Mouse (Mus musculus) ovary, postnatal 36 days (tissue): ENCODE data around the gene Bub1b.
A peak's percentile ranks its signal among the peaks of the same experiment; 100 is the strongest.

Experiments used
- DNase-seq: peaks from one replicate; pipeline ENCODE4 v3.0.0; 2022; ENCODE audit warnings: low spot score, mixed read lengths

Bub1b gene

DNA sequence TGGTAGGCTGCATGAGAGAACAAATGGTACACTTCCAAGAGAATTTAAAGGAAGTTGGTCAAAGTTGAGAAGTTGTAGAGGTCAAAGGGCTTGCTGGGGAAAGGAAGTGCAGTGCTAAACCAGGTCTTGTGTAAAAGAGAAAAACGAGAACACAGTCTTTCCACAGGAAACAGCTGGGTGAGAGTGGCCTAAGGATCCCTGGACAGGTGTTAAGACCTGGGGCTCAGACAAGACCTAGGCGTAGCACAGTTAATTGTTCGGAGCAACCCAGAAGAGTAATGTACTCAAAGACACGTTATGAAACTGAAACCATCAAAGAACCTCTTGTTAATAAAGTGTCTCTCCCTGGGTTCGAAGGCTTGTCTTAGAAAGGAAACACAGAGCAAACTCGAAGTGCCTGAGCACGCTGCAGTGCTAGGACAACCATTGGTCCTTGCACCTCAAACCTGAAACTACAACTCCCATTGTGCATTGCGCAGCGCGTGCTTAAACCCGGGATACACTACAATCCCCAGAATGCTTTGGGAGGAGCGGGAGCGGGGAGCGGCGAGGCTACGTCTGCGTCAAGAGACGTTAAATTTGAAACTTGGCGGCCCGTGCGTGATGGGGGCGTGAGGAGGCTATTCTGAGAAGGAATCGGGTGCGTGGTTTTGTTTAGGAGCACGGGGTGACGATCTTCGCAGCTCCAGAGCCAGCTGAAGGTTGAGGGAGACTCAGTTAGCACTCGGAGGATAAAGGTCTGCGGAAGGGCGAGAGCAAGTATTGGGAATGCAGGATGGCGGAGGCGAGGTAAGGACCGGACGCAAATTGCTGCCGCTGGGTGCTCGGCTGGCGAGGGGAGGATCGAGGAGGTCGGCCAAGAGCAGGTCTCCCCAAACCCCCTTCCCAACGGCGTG lies at the start of gene Bub1b:
TSS of gene Bub1b (plus strand) at position 539 of the 896 bp plus-strand sequence.
- DNase-seq: peak; percentile 87

DNA sequence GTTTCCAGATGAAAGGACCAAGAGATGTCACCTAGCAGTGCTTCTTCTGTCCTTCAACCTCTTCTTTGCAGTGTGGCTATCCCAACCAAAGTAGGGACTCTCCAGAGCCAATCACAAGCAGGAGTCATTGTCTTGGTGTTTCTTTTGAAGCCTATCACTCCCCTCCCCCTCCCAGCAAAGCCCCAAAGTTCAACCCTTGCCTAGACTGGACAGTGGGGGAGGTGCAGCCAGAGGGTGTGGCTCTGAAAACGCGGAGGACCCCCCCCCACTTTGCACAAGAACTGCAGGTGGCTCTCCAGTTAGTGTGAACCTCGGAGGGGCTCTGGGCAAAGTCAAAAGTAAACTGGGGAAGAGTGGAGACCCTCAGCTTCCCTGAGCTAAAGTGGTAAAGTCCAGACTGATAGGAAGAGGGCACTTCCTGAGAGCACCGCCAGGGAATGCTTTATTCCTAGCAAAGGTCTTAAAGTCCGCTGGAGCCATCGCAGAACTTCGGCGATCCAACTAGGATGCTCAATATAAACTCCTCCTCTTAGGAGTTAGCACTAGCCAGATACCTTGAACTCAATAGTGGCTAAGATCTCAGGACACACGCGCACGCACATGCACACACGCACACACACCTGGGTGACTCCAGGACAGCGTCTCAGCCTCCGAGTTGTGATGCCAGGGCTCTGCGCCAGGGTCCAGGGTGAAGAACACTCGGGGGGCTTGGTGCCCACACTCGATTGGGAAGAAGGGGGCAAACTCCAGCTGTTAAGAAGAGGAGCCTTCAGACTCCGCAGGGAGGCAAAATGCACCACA lies 49.4 kb upstream of the Bub1b start:
- no peak for DNase-seq

- peak; percentile 98 for DNase-seq
Observed at GRCm38 (mm10) chr2:118549507-118550473, 48.2 kb upstream of the Bub1b start, which contains the start of gene Bmf. Bmf (minus strand) TSS chr2:118549687.

DNA sequence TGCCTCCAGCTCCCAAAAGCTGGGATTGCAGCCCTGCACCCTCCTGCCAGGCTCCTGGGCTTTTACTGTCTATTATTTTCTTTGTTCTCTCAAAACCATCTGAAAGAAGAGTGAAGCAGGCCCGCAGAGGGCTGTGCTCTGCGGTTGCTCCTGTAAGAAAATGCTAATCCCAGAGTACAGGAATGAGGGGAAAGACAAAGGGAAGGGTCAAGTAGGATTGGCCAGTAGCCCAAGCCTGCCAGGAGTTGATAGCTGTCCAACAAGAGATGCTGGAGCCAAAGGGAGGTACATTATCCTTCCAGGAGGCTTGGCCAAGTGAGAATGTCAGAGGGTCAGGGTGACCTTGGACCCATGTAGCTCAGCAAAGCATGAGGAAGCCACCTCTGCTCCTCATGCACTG lies 46.4 kb upstream of the Bub1b start:
- no peak for DNase-seq

DNA sequence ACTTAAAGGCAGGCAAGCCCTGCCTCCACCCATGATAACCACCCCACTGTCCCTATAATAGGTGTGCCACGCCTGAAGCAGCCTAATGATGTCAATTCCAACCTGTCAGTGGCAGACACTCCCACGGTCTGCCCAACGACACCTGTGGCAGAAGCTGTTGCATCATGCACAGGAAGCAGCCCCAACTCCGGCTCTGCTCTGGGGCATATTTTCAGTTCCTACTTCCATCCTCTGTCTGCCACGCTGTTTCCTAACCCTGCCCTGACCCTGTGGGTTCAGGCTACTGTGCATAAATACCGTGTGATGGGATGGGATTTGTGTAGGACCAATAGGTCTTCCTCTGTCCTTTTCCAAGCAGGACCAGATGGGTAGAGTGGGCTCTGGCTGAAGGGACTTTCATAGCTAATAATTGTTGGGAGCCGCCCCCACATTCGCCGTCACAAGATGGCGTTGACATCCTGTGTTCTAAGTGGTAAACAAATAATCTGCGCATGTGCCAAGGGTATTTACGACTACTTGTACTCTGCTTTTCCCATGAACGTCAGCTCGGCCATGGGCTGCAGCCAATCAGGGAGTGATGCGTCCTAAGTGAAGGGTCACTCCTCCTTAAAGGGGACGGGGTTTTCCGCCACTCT lies 43.5 kb upstream of the Bub1b start:
- peak; percentile 30 for DNase-seq

- DNase-seq: no peak
Observed at GRCm38 (mm10) chr2:118558426-118558825, 39.6 kb upstream of the Bub1b start.

DNA sequence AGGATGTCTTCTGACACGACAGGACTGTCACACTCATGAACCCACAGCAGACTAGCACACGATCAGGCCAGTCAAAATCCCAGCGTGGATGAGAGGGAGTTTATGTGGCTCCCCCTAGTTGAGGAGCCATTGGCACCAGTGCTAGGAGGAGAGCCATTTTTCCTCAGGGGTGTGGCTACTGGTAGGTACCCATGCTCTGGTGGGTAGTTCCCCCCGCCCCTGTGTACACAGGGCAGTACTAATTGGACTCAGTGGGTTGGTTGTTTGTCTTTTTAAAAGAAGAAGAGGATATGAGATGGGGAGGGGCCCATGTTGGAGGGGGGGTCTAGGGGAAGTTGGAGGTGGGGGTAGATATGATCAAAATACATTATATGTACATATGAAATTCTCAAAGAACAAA lies 36.0 kb upstream of the Bub1b start:
- no peak for DNase-seq

GRCm38 (mm10) chr2:118562431-118562830 lies 35.6 kb upstream of the Bub1b start:
- no peak for DNase-seq

- DNase-seq: no peak
Observed at GRCm38 (mm10) chr2:118567179-118567578, 30.8 kb upstream of the Bub1b start.

- DNase-seq: no peak
Observed at GRCm38 (mm10) chr2:118570939-118571338, 27.1 kb upstream of the Bub1b start.

DNA sequence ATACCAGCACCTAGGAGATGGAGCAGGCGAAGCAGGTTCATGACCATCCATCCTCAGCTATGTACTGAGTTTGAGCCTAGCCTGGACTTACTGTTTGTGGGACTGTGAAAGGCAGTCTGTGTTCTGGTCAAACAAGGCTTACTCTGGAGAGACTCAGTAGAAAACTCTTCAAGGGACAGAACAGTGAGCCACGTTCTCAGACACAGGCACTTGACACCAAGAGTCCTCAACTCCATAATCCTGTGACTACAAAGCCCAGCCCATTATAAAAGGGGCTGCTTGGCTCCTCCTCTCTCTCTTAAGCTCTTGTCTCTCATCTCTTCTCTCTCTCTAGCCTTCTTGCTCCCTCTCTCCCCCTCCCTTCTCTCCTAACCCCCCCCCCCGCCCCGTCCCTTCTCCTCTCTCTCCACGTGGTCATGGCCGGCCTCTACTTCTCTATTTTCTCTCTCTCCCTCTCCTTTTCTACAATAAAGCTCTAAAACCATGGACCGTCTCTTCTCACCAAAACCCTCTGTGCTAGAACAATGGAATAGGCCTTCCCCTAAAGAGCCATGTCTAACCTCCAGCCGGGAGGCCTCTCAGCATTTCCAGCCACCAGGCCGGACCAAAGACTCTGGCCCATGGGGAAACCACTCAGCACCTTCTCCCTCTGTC lies 25.7 kb upstream of the Bub1b start:
- no peak for DNase-seq

DNA sequence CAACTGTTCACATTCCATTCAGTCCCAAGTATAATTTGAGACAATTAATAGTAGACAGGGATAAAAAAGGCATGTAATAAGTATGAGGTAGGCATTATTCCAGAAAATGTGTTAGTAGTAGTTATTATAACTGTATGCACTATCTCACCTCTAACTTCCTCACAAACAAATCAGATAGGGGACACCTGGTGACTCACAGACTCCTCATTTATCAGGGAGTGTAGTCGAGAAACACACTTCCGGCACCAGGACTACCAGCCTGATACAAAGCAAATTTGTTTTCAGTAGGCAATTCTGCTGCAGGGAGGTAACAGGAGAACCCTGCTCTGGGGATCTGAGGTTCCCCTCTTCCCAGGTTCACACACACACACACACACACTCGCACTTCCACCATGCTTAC lies 24.9 kb upstream of the Bub1b start:
- DNase-seq: no peak

DNA sequence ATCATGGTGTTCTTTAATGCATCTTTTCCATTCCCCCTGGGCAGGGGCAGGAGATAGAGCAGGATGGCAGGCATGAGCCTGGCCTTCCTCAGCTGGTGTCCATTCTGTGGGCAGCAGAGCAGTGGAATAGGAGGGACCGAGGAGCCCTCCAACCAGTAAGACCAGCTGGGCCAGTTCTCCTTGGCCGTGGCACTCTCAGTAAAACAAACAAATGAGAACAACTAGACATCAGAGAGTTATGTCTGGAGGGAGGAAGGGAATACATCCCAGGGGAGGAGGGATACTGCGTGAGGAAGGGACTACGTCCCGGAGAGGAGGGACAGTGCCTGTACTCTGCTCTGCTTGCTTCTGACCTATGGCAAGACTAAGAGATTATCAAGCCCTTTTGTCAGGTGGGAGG lies 12.0 kb upstream of the Bub1b start:
- DNase-seq: no peak

DNA sequence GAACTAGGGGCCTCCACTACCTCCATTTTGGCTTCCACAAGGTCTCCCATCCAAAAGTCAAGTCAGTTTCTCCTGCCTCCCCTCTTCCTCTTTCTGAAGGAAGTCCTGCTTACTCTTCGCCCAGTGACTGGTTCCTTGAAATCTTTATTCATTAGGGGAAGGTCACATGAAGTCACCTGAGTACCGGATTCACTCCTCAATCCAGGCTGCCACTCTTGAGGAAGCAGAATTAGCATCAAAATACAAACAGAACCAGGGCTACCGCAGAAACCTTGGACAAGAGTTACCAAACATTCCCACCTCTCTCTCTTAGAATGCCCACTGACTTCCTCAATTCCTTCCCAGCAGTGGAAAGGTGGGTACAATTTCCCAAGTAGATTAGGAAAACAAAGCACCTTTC lies 10.3 kb upstream of the Bub1b start:
- DNase-seq: no peak

DNA sequence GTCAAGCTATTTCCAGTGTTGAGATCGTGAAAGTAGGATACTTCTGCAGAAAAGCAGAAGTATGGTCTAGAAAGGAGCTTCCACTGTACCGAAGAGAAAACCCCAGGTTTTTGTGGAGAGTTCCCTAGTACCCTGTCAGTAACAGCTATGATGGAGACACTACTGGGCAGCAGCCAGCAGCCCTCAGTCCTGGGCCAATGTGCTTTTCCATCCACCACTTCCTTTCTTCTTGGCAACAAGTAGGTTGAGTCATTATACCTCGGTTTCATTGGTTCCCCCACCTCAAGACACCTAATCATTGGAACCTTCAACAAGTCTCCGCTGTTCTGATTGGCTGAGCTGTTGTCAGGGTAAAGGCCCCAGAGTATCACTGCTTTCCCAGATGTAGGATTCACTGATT lies 6.9 kb upstream of the Bub1b start:
- DNase-seq: no peak

- no peak for DNase-seq
Observed at GRCm38 (mm10) chr2:118599087-118599486, 1.1 kb downstream of the Bub1b start.

DNA sequence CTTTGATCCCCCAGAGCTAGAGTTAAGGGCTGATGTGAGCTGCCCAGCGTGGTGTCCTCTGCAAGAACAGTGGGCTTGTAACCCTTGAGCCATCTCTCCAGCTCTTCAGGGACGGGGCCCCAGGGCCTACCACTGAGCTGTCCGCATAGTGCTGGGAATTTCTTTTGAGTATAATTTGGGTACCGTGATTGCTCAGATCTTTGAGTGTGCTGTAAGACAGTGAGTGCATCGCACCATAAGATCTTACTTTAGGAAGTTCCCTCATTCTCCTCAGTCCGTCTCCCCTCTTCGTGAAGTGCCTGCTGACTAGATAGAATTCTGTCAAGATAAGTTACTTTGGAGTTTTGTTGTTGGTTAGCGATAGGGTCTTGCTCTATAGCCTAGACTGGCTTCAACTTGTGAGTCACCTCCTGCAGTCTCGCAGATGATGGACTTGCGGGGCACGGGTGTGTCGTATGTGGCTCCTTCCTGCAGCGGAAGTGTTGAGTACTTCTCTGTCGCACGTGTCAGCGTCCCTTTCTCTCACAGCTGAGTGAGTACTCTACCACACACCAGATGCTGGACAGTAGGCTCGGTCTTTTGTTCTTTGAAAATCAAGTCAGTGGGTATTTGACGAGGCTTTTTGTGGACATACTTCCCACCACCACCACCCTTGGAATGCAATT lies 3.7 kb downstream of the Bub1b start:
- no peak for DNase-seq

DNA sequence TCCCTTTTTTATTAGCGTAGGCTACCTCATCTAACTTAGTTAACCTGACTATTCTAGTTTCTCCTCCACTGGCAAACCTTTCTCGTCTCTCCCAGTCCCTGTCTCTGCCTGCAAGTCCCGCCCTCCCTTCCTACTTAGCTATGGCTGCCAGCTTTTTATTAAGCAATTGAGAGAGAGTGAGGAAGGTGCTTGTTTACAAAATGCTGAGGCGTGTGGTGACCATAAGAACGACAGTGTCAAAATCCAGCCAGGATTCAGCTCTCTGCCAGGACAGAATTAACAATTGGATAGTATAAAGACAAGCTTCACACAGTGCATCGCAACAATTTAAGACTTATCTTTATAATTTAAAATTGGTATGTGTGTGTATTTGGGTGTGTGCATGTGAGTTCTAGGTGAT lies 6.1 kb downstream of the Bub1b start:
- DNase-seq: no peak

GRCm38 (mm10) chr2:118606032-118606431 lies 8.0 kb downstream of the Bub1b start:
- peak; percentile 37 for DNase-seq

DNA sequence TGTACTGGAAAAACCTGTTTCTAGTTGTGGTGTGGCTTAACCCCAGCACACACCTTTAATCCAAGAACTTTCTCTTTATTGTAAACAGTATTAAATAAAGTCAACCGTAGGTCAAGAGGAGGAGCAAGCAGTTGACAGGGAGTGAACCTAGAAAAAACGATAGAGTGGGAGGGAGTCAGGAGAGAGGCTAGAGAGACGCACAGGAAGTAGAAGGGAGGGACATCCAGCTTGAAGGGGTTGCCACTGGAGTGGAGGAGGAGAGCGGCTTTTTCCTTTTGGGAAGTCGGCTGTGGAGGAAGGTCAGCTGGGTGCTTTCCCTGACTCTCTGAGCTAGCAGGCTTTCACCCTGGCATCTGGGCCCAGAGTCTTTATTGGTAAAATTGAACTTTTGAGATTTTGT lies 9.0 kb downstream of the Bub1b start:
- DNase-seq: no peak
